Mouse (Mus musculus) T-helper 17 cell (primary cell): ENCODE results near the gene Tamm41.

Experiments used
- in situ Hi-C, 2 experiments: fragments of 300-600 bp; cut with MboI, MseI; formaldehyde crosslinking; loops; 1 replicate in 1 of 2; 2 replicates in 1 of 2; pipeline ENCODE4 v1.15.1; 2025; ENCODE audit warnings: high pct_unique_total_duplicates in 2 of 2

Gene Tamm41

DNA sequence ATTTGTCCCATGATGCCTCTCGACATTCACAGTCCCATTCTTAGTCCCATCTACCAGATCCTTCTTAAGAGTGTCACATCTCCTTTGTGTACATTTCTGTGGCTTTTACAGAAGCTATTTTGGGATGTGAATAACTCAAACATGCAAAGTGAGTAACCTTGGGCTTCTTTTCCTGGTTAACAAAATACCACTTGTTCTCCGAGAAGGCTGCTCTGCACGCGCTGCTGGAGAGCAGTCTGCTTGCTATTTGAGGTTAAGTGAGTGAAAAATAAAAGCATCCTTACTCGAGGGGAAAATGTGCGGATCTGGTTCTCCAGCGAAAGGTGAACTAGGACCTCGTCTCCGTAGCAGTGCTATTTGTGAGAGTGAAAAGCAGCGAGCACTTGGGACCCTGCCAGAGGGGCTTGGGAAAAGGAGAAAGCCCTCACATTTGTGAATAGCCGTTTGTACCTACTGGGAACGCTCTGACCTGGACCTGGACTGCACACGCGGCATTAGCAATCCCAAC lies 10.1 kb downstream of the Tamm41 start:
- in situ Hi-C loops = loop anchor here in 1 of 2 experiments (5.0 kb wide), 1 partner anchor 315 kb away; no protein-coding TSS in a partner anchor

DNA sequence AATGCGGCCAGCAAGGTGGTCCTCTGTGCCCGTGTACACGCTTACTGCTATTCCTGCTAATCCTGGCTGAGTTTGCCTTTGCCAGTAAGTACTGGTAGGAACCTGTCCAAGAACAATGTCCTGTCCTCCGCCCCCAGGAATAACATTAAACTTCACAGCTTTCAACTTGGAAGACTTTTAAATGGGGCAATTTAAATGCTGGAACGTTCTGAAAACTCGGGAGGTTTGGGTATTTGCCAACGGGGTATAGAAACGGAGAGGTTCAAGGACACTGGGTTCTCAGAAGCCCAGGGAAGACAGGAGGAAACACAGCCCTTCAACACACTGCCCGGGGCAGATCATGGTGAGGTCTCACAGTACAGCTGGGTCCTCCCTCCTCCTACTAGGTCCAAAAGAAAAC lies 14.8 kb downstream of the Tamm41 start:
- in situ Hi-C loops = no loop called here

DNA sequence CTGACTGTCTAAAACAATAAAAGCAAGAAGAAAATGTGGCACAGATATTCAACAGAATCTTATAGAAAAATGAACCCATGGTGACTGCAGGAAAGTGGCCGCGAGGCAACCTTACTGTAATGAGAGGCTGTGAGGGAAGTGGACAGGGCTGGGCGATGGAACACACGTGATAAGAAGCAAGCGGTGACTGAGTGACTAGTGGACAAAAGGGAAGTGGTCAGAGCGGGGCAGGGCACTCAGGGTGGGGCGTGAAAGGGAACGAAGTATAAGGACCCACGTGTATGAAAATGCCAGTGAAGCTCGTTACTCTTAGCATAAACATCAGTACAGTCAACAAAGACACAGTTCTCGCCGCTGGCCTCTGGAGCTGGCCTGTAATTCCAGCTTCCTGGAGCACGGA lies 22.2 kb downstream of the Tamm41 start:
- in situ Hi-C loops = no loop called here

DNA sequence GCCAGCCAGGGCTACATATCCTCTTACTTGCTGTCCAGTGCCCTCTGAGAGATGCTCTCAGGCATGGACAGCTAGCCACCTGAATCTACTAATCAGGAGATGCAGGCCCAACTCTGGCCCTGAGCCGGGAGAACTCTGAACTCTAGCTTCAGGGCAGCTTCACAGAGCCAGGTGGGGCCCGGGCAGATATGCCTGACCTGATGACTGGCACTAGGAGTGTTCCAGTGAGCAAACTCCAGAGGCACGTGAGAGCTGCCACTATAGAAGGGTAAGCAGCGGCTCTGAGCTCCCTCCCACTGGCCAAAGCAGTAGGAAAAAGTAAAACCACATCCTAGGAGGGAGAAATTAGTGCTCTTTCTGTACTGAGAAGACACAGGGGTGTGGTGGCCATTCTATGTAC lies 24.1 kb downstream of the Tamm41 start:
- in situ Hi-C loops = no loop called here

DNA sequence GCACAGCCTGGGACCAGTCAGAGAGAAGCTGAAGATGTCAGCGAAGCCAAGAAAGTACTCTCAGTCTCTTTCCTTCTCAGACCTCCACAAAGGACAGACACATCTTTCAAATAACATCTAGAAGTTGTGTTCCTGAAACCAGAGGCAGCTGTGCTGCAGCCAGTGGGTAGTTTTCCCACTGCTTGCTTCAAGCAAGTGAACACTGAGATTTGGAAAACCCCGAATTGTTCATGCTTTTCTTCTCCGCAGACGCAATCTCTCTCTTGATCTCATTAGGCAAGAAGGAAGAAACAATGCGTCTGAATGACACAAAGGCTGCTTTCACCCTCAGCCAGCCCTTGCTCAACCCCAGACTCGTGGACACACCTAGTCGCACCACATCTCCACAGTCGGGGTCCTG lies 25.9 kb downstream of the Tamm41 start:
- in situ Hi-C loops = no loop called here

DNA sequence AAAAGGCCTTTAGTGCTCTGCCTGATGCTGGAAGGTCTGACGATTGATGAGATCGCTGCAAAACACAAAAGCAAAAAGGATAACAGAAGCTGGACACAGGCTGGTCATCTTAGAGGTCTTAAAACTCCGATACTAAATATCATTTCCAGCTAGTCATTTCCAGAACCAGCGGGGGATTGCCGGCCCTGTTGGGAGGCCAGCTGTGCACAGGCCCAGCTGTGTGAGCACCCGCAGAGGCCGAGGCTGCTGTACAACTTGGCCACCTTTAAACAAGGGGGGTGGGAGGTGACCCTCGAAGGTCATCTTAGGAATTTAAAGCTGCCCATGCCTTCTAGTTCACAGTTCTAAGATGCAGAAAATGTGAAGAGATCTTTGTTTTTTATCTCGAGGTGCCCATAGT lies 26.9 kb downstream of the Tamm41 start:
- in situ Hi-C loops = no loop called here

DNA sequence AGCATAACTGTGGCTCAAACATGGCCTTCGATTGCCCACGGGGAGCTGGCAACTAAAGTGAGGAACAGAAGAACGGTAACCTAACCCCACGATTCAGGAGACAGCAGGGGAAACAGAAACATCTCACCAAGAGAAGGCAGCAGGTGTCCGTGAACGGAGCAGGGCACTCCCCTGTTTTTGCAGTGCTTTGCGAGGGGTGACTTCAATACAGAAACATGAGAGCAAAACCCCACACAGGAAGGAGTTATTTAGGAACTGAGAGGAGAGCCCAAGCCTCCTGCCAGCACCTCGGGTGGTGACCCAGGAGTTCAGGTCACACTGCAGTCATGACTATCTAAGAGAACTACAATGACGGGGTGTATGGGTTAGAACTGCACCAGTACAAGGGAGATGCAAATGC lies 27.4 kb downstream of the Tamm41 start:
- in situ Hi-C loops = no loop called here

DNA sequence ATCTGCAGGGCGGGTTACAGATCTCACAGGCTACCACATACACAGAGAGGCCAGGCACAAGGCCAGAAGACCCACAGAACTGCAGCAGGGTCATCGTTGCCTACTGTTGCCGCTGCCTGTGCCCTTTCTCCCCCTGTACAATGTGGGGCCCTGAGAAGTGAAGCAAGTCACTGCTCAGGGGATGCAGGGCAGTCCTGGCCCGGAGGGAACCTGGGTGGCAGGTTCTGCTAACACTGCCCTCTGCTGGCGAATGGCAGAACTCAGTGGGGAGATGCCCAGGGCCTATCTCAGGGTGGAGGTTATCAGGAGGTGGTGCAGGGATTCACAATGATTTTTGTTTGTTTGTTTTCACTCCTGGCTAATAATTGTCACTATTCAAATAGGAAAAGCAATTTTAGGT lies 29.9 kb downstream of the Tamm41 start:
- in situ Hi-C loops = loop anchor here (5.0 kb wide), 2 partner anchors 75 to 80 kb away; no protein-coding TSS in a partner anchor

DNA sequence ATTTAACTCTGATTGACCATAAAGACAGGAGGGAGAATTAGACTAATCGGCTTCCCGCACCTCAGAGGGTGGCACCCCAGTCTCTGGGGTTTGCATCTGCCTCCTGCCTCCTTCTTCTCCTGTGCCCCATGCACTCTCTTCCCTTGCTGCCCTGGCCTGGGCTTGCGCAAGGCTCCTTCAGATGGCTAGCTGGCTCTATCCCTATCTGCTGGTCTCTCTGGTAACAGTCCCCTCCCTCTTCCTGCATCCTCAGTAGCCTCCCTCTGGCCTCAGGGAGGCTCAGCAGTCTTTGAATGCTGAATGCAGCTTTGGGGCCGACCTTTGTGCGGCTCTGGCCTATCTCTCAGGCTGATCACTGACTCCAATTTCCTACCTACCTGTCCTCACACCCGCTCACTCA lies 30.7 kb downstream of the Tamm41 start:
- in situ Hi-C loops = loop anchor here (5.0 kb wide), 2 partner anchors 75 to 80 kb away; no protein-coding TSS in a partner anchor

DNA sequence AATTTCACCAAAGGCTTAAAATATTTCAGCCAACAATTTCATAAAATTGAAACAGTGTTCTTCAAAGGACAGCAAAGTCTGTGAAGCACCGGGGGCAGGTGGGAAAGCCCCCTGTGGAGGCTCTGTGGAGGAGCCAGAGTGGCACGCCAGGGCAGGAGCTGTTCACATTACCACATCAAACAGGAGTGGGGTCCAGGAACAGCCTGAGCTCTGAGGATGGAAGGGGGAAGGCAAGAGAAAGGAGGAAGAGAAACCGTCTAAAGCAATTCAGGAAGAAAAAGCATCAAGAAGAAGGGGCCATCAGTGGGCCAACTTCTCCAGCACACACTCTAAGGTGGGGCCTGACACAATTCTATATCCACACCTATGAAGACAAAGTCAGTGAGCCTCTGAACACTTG lies 31.6 kb downstream of the Tamm41 start:
- in situ Hi-C loops = loop anchor here (5.0 kb wide), 2 partner anchors 74 to 79 kb away; no protein-coding TSS in a partner anchor

DNA sequence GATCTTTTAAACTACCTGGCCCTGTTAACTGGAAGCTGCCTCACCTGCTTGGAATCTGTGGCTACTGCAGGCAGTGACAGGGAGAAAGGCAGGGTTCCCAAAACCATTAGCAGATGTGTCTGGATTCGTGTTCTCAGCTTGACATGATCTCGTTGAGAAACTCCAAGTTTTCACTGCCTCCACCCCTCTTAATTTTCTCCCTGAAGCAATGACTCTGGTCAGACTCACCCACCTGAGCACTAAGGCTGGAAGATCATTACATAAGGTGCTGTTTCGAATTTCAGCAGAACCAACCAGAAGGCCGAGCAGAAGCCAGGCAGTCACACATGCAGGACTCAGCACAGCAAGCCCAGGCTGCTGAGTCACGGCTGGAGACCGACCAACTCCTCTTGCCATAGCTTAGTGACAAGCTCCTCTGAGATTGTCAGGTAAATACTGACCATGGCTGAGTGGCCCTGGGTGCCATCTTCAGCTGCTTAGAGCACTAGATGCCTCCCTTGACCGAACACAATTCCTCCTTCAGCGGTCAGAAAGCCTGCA lies 32.3 kb downstream of the Tamm41 start:
- in situ Hi-C loops = loop anchor here (5.0 kb wide), 2 partner anchors 73 to 78 kb away; no protein-coding TSS in a partner anchor

DNA sequence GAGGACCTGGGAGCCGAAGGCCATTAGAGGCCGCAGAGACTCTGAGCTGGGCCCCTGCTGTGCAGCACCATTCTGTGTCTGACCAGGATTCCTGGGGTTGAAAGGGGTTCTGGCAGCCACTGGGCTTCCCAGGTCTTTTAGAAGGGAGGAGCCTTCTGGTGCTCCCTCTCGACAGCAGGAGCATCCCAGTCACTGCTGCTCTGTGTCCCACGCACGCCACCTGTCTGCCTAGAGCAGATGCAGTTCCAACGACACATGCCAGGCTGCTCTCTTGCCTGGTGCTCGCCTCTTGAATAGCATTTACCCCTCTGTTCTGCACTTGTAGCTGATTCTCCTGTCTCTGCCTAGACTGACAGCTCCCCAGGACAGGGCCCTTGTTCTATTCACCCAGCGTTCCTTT lies 33.0 kb downstream of the Tamm41 start:
- in situ Hi-C loops = loop anchor here (5.0 kb wide), 2 partner anchors 72 to 77 kb away; no protein-coding TSS in a partner anchor

DNA sequence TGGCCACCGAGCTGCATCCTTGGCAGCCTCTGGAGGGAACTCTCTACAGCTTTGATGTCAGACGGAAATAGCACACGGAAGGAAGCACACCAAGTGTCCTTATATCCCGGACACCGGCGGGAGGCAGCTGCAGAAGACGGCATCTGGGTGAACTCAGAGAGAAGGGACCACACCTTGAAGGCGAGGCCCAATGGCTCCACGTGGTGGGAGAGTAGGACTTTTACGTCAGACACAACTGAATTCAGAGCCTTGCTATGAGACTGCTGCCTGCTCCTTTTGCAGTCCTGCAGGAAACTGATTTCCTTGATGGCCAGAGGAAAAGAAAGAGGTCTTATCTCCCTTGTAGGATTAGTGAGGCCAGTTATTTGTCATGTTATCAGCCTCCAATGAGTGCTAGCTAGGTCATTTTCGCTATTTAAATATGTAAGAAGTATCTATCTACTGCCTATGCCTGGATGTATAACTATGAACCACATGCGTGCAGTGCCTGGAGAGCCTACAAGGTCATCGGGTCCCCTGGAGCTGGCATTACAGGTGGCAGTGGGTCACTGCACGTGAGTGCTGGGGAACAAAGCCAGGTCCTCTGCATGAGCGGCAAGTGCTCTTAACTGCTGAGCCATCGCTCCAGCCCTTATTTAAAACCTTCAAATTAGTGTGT lies 39.2 kb downstream of the Tamm41 start:
- in situ Hi-C loops = no loop called here

DNA sequence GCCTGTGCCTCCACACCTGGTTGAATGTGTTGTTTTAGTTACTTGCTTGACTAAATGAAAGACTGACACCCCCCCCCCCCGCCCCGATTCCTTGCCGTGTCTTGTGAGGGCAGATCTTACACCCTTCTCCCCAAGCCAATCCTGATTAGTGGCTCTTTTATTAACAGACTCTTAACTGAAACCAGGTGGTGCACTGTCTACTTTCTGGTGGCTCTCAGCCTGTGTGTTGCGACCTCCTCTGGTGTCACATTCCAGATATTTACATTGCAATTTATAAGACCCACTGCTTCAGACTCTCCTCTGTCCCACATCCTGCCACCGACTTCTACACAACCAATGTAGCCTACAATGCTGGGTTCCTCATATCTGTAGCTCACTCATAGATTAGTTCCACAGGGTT lies 40.2 kb downstream of the Tamm41 start:
- in situ Hi-C loops = no loop called here

DNA sequence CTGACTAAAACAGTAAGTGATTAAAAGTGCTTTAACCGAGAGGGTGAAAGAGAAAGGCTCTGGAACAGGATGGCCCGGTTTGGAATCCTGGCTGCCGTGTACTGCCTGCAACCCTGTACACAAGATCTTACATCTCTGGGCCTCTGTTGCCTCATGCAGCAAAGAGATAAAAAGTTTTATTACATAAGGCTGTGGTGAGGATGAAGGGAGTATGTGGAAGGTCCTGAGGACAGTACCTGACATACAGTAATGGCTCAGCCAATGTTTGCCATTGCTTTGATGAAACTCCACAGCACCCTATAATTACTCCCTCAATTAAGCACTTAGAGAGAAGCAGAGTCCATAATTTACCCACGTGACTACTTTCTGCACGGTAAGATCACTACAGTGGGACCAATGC lies 40.8 kb downstream of the Tamm41 start:
- in situ Hi-C loops = no loop called here

DNA sequence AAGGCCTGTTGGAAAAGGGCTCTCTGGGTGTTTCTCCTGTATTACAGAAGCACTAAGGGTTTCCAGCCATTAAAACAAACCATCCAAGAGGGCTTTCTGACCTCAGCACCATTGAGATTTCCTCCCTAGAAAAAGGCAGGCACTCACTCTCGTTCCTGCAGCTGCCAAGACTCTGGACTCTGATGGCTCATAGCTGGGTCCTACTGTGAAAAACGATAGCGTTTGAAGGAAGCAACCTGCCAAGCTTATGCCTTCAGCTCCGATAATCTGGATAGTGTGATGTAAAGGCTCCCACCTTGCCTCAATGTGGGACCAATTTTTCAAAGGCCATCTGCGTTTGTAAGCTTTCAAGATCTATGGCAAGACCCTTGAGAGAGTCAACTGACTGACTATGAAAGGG lies 43.6 kb downstream of the Tamm41 start:
- in situ Hi-C loops = no loop called here

DNA sequence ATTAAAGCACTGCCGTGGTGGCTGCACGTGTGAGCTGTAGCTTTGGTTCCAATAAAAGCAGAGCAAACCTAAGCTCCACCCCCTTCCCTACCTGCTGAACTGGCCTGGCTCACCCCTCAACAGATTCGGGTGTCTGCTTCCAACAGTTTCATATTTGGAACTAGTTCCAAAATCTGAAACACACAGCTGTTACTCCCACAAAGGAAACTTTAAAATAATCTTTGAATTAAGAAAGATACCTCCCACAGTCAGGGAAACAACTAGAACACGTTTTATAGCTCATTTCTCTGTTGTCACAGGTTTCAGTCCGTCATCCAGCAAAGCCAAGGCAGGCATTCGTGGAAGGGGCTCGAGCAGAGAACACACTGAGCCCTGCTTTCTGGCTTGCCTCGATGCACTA lies 44.0 kb downstream of the Tamm41 start:
- in situ Hi-C loops = no loop called here

DNA sequence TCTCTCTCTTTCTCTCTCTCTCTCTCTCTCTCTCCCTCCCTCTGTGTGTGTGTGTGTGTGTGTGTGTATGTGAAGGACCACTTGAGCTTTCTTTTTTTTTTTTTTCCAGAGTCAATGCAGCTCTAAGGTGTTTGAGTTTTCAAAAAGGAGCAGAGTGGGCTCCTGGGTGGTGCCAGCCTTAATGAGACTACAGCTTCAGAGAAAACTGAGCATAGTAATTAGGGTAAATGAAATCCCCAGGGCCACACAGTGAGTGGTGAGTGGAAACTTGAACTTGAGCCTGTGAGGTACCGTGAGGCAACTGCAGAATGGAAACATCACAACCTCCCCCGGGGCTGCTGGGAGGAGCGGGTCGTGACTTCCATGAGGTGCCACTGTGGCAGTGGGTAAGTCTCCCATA lies 45.8 kb downstream of the Tamm41 start:
- in situ Hi-C loops = no loop called here

DNA sequence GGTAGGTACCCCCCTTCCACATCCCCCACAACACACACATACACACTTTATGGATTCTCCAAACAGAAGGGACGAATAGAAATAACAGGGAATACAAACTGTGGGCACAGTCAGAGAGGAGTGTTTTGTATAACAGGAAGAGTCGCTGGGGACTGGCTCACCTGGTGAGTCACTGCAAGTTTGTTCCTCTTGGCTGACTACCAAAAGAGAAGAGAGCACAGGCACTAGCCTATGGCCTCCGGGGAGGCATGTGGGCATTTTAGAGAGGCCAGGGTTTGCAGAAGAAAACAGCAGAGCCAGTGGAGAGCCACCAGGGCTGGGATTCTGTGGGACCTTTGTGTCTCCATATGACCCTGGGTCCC lies 49.1 kb downstream of the Tamm41 start:
- in situ Hi-C loops = no loop called here

DNA sequence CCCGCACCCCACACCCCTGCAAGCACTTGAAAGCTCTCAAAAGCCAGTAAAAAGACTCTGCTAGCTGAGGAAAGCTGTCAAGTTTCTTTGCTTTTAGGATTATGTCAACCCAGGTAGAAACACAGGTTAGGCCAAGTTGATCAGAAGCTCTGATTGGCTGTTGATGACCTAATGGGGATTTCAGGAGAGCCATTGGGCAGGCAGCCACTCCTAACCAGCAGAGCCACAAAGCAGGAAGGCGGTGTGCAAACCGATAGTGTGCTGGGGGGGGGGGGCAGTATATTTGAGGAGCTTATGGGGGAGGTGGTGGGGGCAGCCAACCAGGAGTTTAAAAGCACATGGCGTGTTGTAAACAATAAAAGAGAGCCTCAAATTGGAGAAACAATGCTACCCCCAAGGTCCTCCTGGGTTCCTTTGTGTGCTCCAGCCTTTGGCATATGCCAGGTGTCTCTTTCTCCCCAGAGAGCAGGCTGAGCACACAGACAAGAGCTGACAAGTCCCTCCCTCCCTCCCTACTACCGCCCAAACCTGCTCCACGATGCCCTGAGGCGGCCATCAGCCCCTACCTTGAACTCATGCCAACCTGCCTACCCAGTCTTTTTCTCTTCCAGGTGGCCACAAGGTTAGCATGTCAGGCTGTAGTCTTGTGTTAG lies 49.6 kb downstream of the Tamm41 start:
- in situ Hi-C loops = no loop called here

DNA sequence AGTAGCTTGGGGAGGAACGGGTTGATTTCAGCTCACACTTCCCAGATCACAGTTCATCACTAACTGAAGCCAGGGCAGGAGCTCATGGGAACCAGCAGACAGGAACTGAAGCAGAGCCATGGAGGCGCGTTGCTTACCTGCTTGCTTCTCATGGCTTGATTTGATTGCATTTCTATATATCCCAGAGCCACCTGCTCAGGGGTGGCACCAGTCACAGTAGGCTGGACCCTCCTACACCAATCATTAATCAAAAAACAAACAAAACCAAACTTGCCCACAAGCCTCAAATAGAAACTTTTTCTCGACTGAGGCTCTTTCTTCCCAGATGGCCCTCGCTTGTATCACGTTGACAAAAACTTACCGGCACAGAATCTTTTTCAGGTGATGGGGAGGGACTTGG lies 55.0 kb downstream of the Tamm41 start:
- in situ Hi-C loops = no loop called here

DNA sequence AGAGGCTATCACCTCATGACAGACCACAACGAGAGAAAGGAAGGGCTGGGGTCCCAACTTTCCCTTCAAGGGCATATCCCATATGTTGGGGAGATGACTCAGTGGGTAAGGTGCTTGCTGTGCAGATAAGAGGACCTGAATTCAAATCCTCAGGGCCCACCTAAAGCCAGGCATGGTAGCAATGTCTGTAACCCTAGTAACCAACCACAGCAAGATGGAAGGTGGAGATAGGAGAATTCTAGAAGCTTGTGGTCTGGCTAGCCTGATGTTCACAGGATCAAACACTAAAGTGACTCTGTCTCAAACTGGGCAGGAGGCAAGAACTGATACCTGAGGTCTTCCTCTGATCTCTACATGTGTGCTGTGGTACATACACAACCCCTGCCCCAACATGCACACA lies 58.0 kb downstream of the Tamm41 start:
- in situ Hi-C loops = no loop called here

DNA sequence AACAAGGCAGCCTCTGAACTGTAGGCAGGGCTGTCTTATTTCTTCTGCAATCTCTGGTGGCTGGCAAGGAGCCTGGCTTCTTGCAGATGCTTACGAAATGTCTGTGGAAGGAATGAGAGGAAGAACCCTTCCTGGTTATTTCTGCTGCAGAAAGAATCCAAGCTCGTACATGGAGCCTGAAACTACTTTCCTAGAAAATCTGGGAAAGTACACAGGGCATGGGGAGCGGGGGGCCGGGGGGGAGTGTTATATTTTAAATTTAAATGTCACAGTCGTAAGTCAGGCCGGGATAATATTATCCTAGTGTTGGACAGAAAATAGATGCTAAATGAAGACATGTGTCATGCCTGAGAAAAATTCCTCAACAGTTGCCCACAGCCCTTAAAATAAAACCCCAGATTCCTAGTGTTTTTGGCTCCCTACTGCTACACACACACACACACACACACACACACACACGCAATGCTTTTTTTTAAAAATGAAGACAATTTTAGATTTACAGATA lies 60.7 kb downstream of the Tamm41 start:
- in situ Hi-C loops = no loop called here
